Mouse (Mus musculus): ENCODE measurements around the gene Kcnip1. TPM values are rescaled to one million over a fixed set of nuclear protein-coding genes. Genes with fewer than 3 reads are reported as not detected.

Kcnip1 gene
- total and polyA plus RNA-seq, 3 experiments, result 0.04 to 0.17 TPM; not detected in 1

DNA sequence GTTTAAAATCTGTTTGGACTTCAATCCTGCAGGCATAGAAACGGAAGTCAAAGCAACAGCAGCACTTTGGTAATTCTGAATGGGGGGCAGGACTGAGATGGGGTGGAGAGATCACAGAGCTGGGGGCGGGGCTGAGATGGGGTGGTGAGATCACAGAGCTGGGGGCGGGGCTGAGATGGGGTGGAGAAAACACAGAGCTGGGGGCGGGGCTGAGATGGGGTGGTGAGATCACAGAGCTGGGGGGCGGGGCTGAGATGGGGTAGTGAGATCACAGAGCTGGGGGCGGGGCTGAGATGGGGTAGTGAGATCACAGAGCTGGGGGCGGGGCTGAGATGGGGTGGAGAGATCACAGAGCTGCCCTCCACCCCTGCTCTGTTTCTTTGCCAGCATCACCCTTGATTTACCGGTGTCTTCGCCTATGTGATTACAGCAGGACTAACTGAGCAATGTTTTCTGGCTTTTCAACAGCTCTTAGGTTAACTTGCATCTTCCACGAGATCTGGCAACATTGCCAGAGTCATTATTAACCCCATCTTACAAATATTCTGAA, 61.0 kb downstream of the Kcnip1 start:
- peaks cover 16 to 25% of the 10 kb centered on the region in 2 experiments for H3K4me1 ChIP-seq (ENCODE audit: control insufficient read depth in 1 of 2, insufficient read depth in 2 of 2)
- H3K27ac ChIP-seq (ENCODE audit: insufficient read depth, low read depth), result no peak overlapping the region
- TF ChIP-seq CHD2 (IDR thresholded peaks at IDR 0.05; ENCODE audit: low read length), result peak; percentile 44; the same call in 1 of the 2 replicates
- TF ChIP-seq ZMIZ1 (IDR thresholded peaks at IDR 0.05; ENCODE audit: low read depth, low read length), result 0 out of 2 replicates have a peak, but pooled peaks have one; percentile 10
- TF ChIP-seq RCOR1 (conservative IDR thresholded peaks at IDR 0.05; ENCODE audit: low read depth, low read length), result no peak
- TF ChIP-seq HCFC1 (IDR thresholded peaks at IDR 0.05; ENCODE audit: low read depth, low read length), result no peak
- peak; percentile 91 for DNase-seq (ENCODE audit: extremely low read depth)
- no peaks in the 10 kb centered on the region for H3K79me2 ChIP-seq (replicated peaks; ENCODE audit: control insufficient read depth, extremely low read depth, insufficient read depth, poor library complexity, severe bottlenecking)
- H3K27me3 ChIP-seq (replicated peaks), result peaks cover 5% of the 10 kb centered on the region
- in situ Hi-C loops (cut with MboI; ENCODE audit: low pct_ligation_motif_present, low pct_unique_long_range_greater_than_20kb, low sequenced_read_pairs) (no loop called here), dilution Hi-C loops (cut with MboI; ENCODE audit: extremely low pct_ligation_motif_present, extremely low pct_unique_long_range_greater_than_20kb, low sequenced_read_pairs) (no loop called here)
- no peaks in the 10 kb centered on the region for H3K36me3 ChIP-seq (replicated peaks in 1 of 2; ENCODE audit: control insufficient read depth in 1 of 2, insufficient read depth in 1 of 2, low read length in 1 of 2)
- H3K9ac ChIP-seq (ENCODE audit: insufficient read depth, low read depth), result peak overlapping the region; percentile 2
- peak overlapping the region in 1 of 3 experiments; percentile 34 for H3K4me3 ChIP-seq (replicated peaks in 1 of 3; ENCODE audit: low read depth in 2 of 3, low read length in 2 of 3, poor library complexity in 1 of 3)
- H3K9me3 ChIP-seq (replicated peaks; ENCODE audit: low read length), result no peaks in the 10 kb centered on the region
- H3K4me2 ChIP-seq (ENCODE audit: insufficient read depth, low read depth, poor library complexity, severe bottlenecking), result peak overlapping the region; percentile 70

DNA sequence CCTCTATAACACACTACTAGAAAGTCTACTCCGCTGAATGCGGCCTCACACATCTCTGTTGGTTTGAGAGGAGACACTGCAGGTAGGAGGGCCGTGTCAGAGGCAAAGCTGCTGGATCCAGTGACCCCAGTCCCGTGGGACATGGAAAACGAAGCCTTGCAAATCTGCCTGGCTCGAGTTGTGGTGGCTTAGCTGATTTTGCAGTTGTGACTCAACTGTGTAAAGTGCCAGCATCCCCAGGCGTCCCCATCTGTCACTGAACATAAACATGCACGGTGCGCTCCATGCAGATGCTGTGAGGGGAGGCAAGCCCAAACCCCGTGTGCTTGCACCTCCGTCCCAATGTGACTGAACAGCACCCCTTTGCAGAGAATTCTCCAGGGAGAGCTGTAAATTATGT, 63.5 kb downstream of the Kcnip1 start:
- no peak for TF ChIP-seq SIN3A (IDR thresholded peaks at IDR 0.05; ENCODE audit: low read length)
- no peak for TF ChIP-seq MYC (IDR thresholded peaks at IDR 0.05; ENCODE audit: low read depth, low read length)
- TF ChIP-seq RCOR1 (conservative IDR thresholded peaks at IDR 0.05; ENCODE audit: low read depth, low read length), result no peak
- TF ChIP-seq TCF12 (IDR thresholded peaks at IDR 0.05; ENCODE audit: low read depth, low read length), result no peak
- TF ChIP-seq MEF2A (IDR thresholded peaks at IDR 0.05; ENCODE audit: borderline replicate concordance, low read depth, low read length), result no peak
- TF ChIP-seq TBP (conservative IDR thresholded peaks at IDR 0.05; ENCODE audit: low read depth, low read length), result no peak
- TF ChIP-seq MAZ (IDR thresholded peaks at IDR 0.05; ENCODE audit: low read depth, low read length), result no peak
- TF ChIP-seq E2F4 (IDR thresholded peaks at IDR 0.05; ENCODE audit: insufficient replicate concordance, low read depth, low read length), result no peak
- no peak for TF ChIP-seq NRF1 (IDR thresholded peaks at IDR 0.05; ENCODE audit: low read depth, low read length)
- TF ChIP-seq CHD2 (IDR thresholded peaks at IDR 0.05; ENCODE audit: low read length), result no peak
- no peak for TF ChIP-seq JUND (conservative IDR thresholded peaks at IDR 0.05; ENCODE audit: low read depth, low read length)
- no peak for TF ChIP-seq SMC3 (IDR thresholded peaks at IDR 0.05; ENCODE audit: low read depth, low read length)
- TF ChIP-seq MAFK (IDR thresholded peaks at IDR 0.05; ENCODE audit: insufficient replicate concordance, low read length), result no peak
- no peak for TF ChIP-seq UBTF (IDR thresholded peaks at IDR 0.05; ENCODE audit: low read depth, low read length)
- TF ChIP-seq EP300 (IDR thresholded peaks at IDR 0.05; ENCODE audit: low read length), result no peak
- Histone ChIP-seq H3K9me3 (replicated peaks; ENCODE audit: low read length) (no peaks in the 10 kb centered on the region), H3K79me2 (replicated peaks; ENCODE audit: control insufficient read depth, extremely low read depth, insufficient read depth, poor library complexity, severe bottlenecking) (no peaks in the 10 kb centered on the region), H3K27ac (ENCODE audit: insufficient read depth, low read depth) (no peak overlapping the region), H3K4me2 (ENCODE audit: insufficient read depth, low read depth, poor library complexity, severe bottlenecking) (no peak overlapping the region), H3K36me3 (replicated peaks in 1 of 2; ENCODE audit: control insufficient read depth in 1 of 2, insufficient read depth in 1 of 2, low read length in 1 of 2) (no peaks in the 10 kb centered on the region), H3K4me1 (ENCODE audit: control insufficient read depth in 1 of 2, insufficient read depth in 2 of 2) (peaks cover 21 to 43% of the 10 kb centered on the region in 2 experiments), H3K4me3 (replicated peaks in 1 of 3; ENCODE audit: low read depth in 2 of 3, low read length in 2 of 3, poor library complexity in 1 of 3) (no peak overlapping the region), H3K27me3 (replicated peaks) (peaks cover 5% of the 10 kb centered on the region), H3K9ac (ENCODE audit: insufficient read depth, low read depth) (no peak overlapping the region)
- in situ Hi-C loops (cut with MboI; ENCODE audit: low pct_ligation_motif_present, low pct_unique_long_range_greater_than_20kb, low sequenced_read_pairs) (no loop called here), dilution Hi-C loops (cut with MboI; ENCODE audit: extremely low pct_ligation_motif_present, extremely low pct_unique_long_range_greater_than_20kb, low sequenced_read_pairs) (no loop called here)
- no peak for DNase-seq (ENCODE audit: extremely low read depth)
